Mouse (Mus musculus) hindbrain, postnatal 0 days (tissue): Measurements from ENCODE around the gene Timm13. TPM values are rescaled to one million over a fixed set of nuclear protein-coding genes. Genes with fewer than 3 reads are reported as not detected.

Experiments
- ATAC-seq: fragments of 200-750 bp; cut with Nextera tagmentation; 2 replicates; pipeline ENCODE4 v1.8.0; 2017; ENCODE audit warnings: mild to moderate bottlenecking, moderate TSS enrichment, moderate library complexity
- DNase-seq: peaks from one replicate; pipeline ENCODE4 v3.0.0-alpha.2; 2015; ENCODE audit warnings: low spot score
- H3K27ac ChIP-seq: fragments of 300-500 bp; sonication (generic); 2 replicates; pipeline ENCODE4 v1.5.1; 2014; ENCODE audit warnings: mild to moderate bottlenecking
- H3K27me3 ChIP-seq: fragments of 300-500 bp; sonication (generic); 2 replicates; pipeline ENCODE4 v1.6.1; 2014; ENCODE audit warnings: low read length, mixed read lengths; ENCODE audit not compliant: insufficient read depth
- H3K36me3 ChIP-seq: fragments of 300-500 bp; sonication (generic); 2 replicates; pipeline ENCODE4 v1.6.1; 2014; ENCODE audit warnings: low read length, mixed read lengths; ENCODE audit not compliant: insufficient read depth
- H3K4me1 ChIP-seq: fragments of 300-500 bp; sonication (generic); 2 replicates; pipeline ENCODE4 v1.6.1; 2014; ENCODE audit warnings: antibody characterized with exemption, low read length, mixed read lengths; ENCODE audit not compliant: insufficient read depth
- H3K4me2 ChIP-seq: fragments of 300-500 bp; sonication (generic); 2 replicates; pipeline ENCODE4 v1.6.1; 2014; ENCODE audit warnings: low read depth, mild to moderate bottlenecking, low read length, moderate library complexity, mixed read lengths
- H3K4me3 ChIP-seq: fragments of 300-500 bp; sonication (generic); 2 replicates; pipeline ENCODE4 v1.5.1; 2014; ENCODE audit warnings: low read length
- H3K9ac ChIP-seq: fragments of 300-500 bp; sonication (generic); replicated peaks from 2 replicates; pipeline ENCODE4 v1.6.1; 2014; ENCODE audit warnings: mild to moderate bottlenecking, low read length, moderate library complexity, mixed read lengths
- H3K9me3 ChIP-seq: fragments of 300-500 bp; sonication (generic); 2 replicates; pipeline ENCODE4 v1.6.1; 2016; ENCODE audit warnings: low read length, mixed read lengths
- CTCF ChIP-seq: IDR thresholded peaks from 2 replicates; pipeline ENCODE4 v1.5.1; 2016; ENCODE audit warnings: antibody characterized with exemption, control low read depth, low read depth
- WGBS: fragments of 180-500 bp; shearing (Covaris S2); extraction: QIAGEN DNeasy Blood & Tissue Kit; methylation state at CpG from one replicate; pipeline ENCODE4 v1.1.7; 2014; 5-methylcytosine and 5-hydroxymethylcytosine counted together
- polyA plus RNA-seq: library from polyadenylated mRNA; unstranded; fragments of >200 nt; fragmentation: Nextera tagmentation; extraction: Ambion mirVana; gene quantifications from 2 replicates; pipeline ENCODE4 v1.2.1, GENCODE M21; 2015
- total RNA-seq: library from RNA; depleted of rRNA; stranded (reverse); fragments of >200 nt; gene quantifications from 2 replicates; pipeline ENCODE4 v1.2.3, GENCODE M21; 2014

Timm13 gene
- total and polyA plus RNA-seq, 2 experiments from 2014 or later, result 155 to 369 TPM

GRCm38 (mm10) chr10:80917779-80918434 lies 17.1 kb upstream of the Timm13 start, which contains the start of gene Lmnb2:
Gene Lmnb2 (minus strand): TSS chr10:80918245.
- H3K27ac ChIP-seq, result peak within 1 kb of the TSS; percentile 85
- H3K27me3 ChIP-seq, result no peaks in the 10 kb centered on the region
- 0 out of 2 replicates have a peak, but pooled peaks have one; percentile 1 for TF ChIP-seq CTCF
- H3K9ac ChIP-seq, result peak within 1 kb of the TSS; percentile 86
- H3K36me3 ChIP-seq, result no peaks in the 10 kb centered on the region
- peak within 1 kb of the TSS; percentile 94 for H3K4me3 ChIP-seq
- WGBS, result under 1% methylated on average over 61 of the region's 61 CpGs
- H3K4me1 ChIP-seq, result peaks cover 7% of the 10 kb centered on the region; the same call in 1 of the 2 replicates
- H3K9me3 ChIP-seq, result no peaks in the 10 kb centered on the region
- ATAC-seq, result peak; percentile 78
- peak; percentile 94 for DNase-seq
- peak within 1 kb of the TSS; percentile 91 for H3K4me2 ChIP-seq

- Histone ChIP-seq H3K27me3 (no peaks in the 10 kb centered on the region), H3K4me2 (peak overlapping the region; percentile 91), H3K9ac (peak overlapping the region; percentile 86), H3K9me3 (no peaks in the 10 kb centered on the region), H3K4me3 (peak overlapping the region; percentile 94), H3K27ac (peak overlapping the region; percentile 85), H3K4me1 (peaks cover 7% of the 10 kb centered on the region; the same call in 1 of the 2 replicates), H3K36me3 (no peaks in the 10 kb centered on the region)
- peak; percentile 72 for DNase-seq
- peak; percentile 41 for ATAC-seq
- 1% methylated on average over 15 of the region's 15 CpGs for WGBS
- TF ChIP-seq CTCF, result no peak; the same call in 1 of the 2 replicates
These were observed 16.6 kb upstream of the Timm13 start for GRCm38 (mm10) chr10:80917336-80917778.

GRCm38 (mm10) chr10:80915736-80916135 lies 15.0 kb upstream of the Timm13 start:
- H3K9me3 ChIP-seq, result no peaks in the 10 kb centered on the region
- H3K4me2 ChIP-seq, result no peak overlapping the region
- no peak overlapping the region for H3K9ac ChIP-seq
- WGBS, result 83% methylated on average over 4 of the region's 4 CpGs
- no peak for DNase-seq
- no peak for TF ChIP-seq CTCF
- no peak overlapping the region for H3K27ac ChIP-seq
- no peaks in the 10 kb centered on the region for H3K27me3 ChIP-seq
- ATAC-seq, result no peak
- no peak overlapping the region for H3K4me3 ChIP-seq
- H3K36me3 ChIP-seq, result no peaks in the 10 kb centered on the region
- H3K4me1 ChIP-seq, result peaks cover 5% of the 10 kb centered on the region; the same call in 1 of the 2 replicates

GRCm38 (mm10) chr10:80915260-80915659 lies 14.5 kb upstream of the Timm13 start:
- 84% methylated on average over 2 of the region's 2 CpGs for WGBS
- no peak for TF ChIP-seq CTCF

GRCm38 (mm10) chr10:80914253-80914656 lies 13.5 kb upstream of the Timm13 start:
- H3K4me1 ChIP-seq, result peaks cover 5% of the 10 kb centered on the region; the same call in 1 of the 2 replicates
- H3K36me3 ChIP-seq, result peaks cover 7% of the 10 kb centered on the region; the same call in 1 of the 2 replicates
- H3K4me3 ChIP-seq, result no peak overlapping the region
- no peak overlapping the region for H3K4me2 ChIP-seq
- no peak for TF ChIP-seq CTCF
- H3K27me3 ChIP-seq, result no peaks in the 10 kb centered on the region
- no peak for ATAC-seq
- no peak overlapping the region; the same call in 1 of the 2 replicates for H3K27ac ChIP-seq
- no peak for DNase-seq
- WGBS, result 88% methylated on average over 5 of the region's 5 CpGs
- no peak overlapping the region for H3K9ac ChIP-seq
- H3K9me3 ChIP-seq, result no peaks in the 10 kb centered on the region

More at GRCm38 (mm10) chr10:80915260-80915659, 14.5 kb upstream of the Timm13 start:
- Histone ChIP-seq H3K4me1 (peaks cover 5% of the 10 kb centered on the region; the same call in 1 of the 2 replicates), H3K4me3 (no peak overlapping the region), H3K9ac (no peak overlapping the region), H3K4me2 (no peak overlapping the region), H3K27ac (no peak overlapping the region), H3K9me3 (no peaks in the 10 kb centered on the region), H3K36me3 (no peaks in the 10 kb centered on the region), H3K27me3 (no peaks in the 10 kb centered on the region)
- DNase-seq (no peak), ATAC-seq (no peak)

GRCm38 (mm10) chr10:80913364-80914011 lies 12.7 kb upstream of the Timm13 start:
- WGBS, result 88% methylated on average over 7 of the region's 8 CpGs
- Histone ChIP-seq H3K27ac (peak overlapping the region; percentile 8), H3K27me3 (no peaks in the 10 kb centered on the region), H3K9ac (no peak overlapping the region), H3K4me1 (peaks cover 5% of the 10 kb centered on the region; the same call in 1 of the 2 replicates), H3K36me3 (peaks cover 7% of the 10 kb centered on the region; the same call in 1 of the 2 replicates), H3K9me3 (no peaks in the 10 kb centered on the region), H3K4me3 (no peak overlapping the region), H3K4me2 (no peak overlapping the region)
- no peak for TF ChIP-seq CTCF
- DNase-seq (no peak), ATAC-seq (no peak)

GRCm38 (mm10) chr10:80911891-80912290 lies 11.1 kb upstream of the Timm13 start:
- Histone ChIP-seq H3K9ac (no peak overlapping the region), H3K27me3 (no peaks in the 10 kb centered on the region), H3K9me3 (no peaks in the 10 kb centered on the region), H3K27ac (no peak overlapping the region), H3K4me3 (no peak overlapping the region), H3K4me2 (no peak overlapping the region), H3K36me3 (peaks cover 7% of the 10 kb centered on the region), H3K4me1 (peaks cover 5% of the 10 kb centered on the region; the same call in 1 of the 2 replicates)
- ATAC-seq (no peak), DNase-seq (no peak)
- no peak for TF ChIP-seq CTCF
